Mouse (Mus musculus) lung, adult 2 months (tissue): ENCODE measurements at regions not wholly inside any gene's neighbourhood (a gene's known extent, or its start where the extent isn't known, plus 50 kb on each side); places are given as distances from the start of the nearest gene placed in this dataset.

Experiments
- CTCF ChIP-seq: fragments of 200-500 bp; IDR thresholded peaks from 2 replicates; pipeline ENCODE4 v1.5.1; 2011; ENCODE audit warnings: mild to moderate bottlenecking, low read length, control low read depth; ENCODE audit not compliant: insufficient read depth
- POLR2A ChIP-seq: fragments of 200-500 bp; IDR thresholded peaks from 2 replicates; pipeline ENCODE4 v1.6.1; 2011; ENCODE audit warnings: low read depth, mild to moderate bottlenecking, control low read depth, low read length, borderline replicate concordance; ENCODE audit errors: extremely low read depth

- TF ChIP-seq CTCF: no peak
- TF ChIP-seq POLR2A: no peak
These were observed 777.8 kb upstream of the Lcorl start for GRCm38 (mm10) chr5:46635116-46635668.
